Mouse (Mus musculus): ENCODE data around the gene Kcnj1. TPM values are rescaled to one million over a fixed set of nuclear protein-coding genes. Genes with fewer than 3 reads are reported as not detected.
A peak's percentile ranks its signal among the peaks of the same experiment; 100 is the strongest.

Kcnj1 gene
- not detected in 2 replicates for polyA plus RNA-seq (2012; rRNA removed)

DNA sequence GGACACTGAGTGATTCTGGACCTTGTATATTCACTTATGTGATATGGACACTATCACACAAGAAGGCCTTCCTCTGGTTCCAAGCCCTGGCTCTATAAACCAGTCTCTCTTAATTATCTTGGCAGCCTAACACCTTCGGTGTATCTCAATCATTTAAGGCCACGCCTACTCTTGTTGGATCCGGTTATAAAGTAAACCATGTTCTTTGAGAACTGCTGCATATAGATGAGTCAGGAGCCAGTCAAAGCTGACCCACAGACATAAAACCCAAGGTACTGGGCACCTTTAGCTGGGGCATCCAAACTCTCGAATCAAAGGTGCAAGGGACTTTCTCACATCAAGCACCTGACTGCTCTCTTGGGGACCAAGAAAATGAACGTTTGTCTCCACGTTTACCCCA is at the start of gene Kcnj1:
Gene Kcnj1 (plus strand): TSS at position 292 of the 400 bp plus-strand sequence.
- DNase-seq (ENCODE audit: low spot score) = no peak

DNA sequence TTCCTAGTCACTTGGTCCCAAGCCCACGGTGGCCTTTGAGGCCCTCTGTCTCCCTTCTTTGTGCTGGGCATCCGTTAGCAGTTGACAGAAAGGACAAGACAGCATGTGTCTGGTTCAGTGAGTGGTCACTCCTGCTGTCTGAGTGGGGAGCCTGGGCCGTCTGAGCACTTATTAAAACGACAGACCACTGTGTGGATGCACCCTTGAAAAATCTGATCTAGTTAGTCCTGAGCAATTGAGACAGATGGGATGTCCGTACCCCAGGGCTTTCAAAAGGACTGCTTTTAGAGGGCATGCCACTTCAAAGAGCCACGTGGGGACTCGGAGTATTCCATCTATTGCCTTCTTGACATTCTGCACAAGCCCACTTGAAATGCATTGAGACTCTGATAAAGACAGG is 48.7 kb upstream of the Kcnj1 start:
- DNase-seq (ENCODE audit: low spot score) = no peak

DNA sequence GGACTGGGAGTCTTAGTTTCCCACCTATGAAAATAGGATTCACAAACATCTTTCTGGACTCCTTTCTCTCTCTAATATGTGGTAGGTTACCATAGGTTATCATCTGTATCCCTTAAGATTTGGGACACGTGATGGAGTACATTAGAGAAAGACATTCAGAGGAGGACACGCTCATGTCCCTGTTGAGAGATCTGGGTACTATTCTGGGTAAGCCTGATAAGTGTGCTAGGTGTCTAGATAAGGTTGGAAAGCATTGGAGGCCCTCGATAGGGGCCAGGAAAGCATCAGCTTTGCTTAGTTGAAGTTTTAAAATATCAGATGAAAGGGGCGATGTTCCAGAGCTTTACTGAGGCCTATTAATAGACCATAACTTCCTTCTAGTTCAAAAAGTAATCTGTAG is 43.5 kb upstream of the Kcnj1 start:
- DNase-seq (ENCODE audit: low spot score) = no peak

DNA sequence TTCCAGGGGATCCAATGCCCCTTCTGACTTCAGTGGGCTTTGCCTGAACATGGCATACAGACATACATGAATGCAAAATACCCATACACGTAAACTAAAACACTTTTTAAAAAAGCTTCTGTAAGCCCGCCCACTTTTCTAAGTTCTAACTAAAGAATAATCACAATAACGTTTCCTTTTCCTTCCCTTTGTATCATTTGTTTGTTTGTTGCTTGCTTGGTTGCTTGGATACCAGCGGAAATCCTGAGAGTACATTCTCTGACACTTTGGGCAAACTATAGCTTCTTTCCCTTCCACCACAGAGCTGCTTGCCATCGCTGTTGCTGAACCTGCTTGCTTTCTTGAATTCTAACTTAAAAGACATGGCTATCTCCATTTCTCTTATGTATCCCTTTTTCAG is 41.1 kb upstream of the Kcnj1 start:
- no peak for DNase-seq (ENCODE audit: low spot score)

DNA sequence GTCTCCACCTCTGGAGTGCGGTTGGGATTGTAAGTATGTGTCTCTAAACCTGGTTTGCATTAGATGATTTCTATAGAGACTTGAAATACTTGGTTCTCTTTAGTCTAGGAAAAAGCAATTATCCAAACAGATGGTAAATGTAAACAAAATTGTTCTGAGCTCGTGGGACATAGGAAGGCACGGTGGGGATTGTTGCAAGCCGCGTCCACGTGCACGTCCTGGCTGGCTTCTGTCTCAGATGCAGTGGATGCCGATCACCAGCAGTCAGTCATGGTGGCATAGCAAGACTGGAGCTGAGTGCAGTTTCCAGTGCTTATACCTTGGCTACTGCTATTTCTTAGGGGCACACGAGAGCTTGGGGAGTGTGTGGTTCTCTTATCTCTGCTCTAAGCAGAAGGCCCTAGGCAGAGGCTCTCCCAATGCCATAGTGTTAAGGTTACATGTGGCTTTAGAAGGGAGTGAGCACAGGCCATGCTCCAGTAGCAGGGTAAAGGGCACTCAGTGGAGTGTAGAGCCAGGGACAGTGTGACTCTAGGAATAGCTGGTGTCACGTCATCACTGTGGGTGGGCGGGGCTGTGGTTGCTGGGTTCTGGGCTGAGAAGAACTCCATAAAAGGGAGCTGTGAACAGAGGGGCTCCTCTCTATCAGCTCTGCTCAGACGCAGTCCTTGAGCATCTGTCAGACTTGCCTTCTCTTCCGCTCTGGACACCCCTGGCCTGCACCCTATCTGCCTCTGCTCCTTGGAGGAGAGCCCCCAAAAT is 36.7 kb upstream of the Kcnj1 start:
- no peak for DNase-seq (ENCODE audit: low spot score)

DNA sequence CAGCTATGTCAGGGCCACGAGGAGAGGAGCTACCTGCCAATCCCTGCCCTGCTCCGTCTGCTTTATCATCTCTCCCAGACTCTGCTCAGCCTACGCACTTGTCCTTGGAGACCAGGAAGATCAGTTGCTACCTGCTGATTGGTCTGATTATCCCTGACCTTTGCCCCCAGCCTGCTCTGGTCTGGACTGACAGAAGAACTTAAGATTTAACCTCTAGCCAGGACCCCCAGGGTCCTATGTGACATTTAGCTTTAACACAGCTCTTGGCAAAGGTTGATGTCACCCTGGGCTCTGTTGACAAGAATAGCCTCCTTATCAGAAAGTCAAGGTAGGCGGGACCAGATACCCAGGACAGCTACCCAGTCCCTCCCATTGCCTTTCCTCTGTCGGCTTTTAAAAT is 31.5 kb upstream of the Kcnj1 start:
- DNase-seq (ENCODE audit: low spot score) = no peak

DNA sequence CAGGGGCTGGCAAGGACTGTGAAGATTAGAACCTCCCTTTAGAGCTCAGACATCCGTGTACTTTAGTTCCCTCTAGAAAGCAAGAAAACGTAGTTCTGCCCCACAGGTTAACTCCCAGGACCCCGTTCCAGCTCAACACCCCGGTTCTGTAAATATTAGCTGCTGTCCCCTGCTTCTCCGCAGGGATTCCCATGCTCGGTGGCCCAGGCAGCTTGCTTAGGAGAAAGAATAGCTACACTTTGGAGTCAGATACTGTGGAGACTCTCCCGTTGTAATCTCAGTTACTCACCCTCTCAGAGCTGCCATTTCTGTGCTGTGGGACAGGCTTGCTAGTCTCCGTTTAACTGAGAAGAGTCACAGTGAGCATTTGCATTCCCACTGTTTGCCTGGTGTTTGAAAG is 29.4 kb upstream of the Kcnj1 start:
- no peak for DNase-seq (ENCODE audit: low spot score)

DNA sequence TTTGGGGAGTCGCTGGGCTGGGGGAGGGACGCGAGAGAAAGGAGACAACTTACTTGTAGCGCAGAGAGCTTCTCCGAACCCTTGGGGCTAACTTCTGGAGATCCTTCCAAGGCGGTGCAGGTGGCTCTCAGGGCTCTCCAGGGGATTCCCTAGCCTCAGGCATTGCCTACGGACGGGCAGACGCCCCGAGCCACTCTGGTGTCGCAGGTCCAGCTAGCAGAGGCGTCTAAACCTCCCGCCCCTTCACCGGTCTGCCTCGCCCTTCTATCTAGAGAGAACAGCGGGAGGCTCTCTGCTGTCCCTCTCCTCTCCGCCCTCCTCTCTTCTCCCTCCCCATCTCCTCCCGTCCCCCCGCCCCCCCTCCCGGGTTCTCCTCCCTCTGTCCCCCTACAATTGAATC is 28.2 kb upstream of the Kcnj1 start, which contains the start of gene Kcnj5:
Gene Kcnj5 (minus strand): TSS at position 300 of the 400 bp plus-strand sequence.
- no peak for DNase-seq (ENCODE audit: low spot score)

DNA sequence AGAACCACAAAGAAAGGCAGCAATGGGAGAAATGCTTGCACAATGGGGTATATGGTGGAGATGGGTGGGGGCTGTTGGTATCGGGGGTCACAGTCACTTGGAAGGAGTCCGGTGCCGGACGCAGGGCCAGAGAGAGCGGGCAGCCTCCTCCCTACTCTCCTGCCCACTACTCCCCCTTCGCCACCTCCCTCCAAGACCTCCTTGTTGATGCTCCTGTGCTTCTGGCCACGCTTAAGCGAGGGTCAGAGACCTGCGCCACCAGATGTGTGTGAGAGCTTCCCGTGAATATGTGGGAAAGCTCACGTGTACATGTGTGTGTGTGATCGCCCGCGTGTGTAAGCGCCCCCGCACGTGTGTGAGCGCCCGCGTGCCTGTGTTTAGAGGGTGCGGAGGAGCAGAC is 27.8 kb upstream of the Kcnj1 start:
- no peak for DNase-seq (ENCODE audit: low spot score)

DNA sequence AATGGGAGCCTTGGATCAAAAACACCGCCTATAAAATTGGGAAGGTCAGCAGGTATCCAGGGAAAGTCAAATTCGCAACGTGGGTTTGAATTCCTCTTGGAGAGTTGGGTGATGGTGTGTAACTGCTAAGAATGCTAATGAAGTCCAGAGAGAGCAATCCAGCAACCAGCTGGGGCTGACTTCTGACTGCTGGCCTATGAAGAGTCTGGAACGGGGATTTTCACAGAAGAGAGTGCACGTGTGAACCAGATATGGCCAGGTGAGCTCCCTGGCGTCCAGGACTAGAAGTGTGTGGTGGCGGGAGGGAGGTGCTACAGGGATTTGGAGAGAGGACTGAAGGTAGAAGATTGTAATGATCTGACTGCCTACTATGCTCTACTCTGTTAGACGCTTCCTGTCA is 24.2 kb upstream of the Kcnj1 start:
- no peak for DNase-seq (ENCODE audit: low spot score)

DNA sequence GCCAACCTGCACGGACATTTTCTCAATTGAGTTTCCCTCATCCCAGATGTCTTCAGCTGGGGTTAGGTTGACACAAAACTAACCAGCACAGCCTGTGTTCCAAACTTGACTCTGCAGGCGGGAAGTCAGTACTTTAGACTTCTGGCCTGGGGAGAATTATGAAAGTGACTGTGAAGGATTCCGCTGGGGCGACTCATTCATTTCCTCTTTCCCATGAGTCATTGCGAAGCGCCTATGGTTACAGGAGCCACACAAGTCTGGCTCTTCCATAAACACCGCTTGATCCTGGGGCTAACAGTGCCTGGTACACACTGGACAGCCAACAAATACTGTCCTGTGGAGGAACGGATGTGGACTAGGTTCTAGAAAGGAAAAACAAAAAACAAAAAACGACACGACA is 22.9 kb upstream of the Kcnj1 start:
- DNase-seq (ENCODE audit: low spot score) = no peak

DNA sequence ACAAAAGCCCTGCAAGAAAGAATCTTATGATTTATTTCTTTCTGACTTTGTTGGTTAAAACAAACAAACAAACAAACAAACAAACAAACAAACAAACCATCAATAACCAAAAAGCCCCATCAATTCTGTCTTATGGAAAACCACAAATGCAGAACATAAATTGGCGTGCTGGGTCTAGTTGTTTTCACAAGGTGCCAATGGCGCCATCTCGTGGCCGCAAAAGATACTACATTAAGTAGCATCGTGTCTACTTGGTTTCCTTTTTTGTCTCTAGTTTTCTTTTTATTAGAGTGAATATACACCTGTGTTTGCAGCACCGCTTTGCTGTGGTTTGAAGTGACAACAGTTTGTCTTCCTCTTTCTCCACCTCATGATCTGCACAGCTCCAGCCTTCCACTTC is 22.0 kb upstream of the Kcnj1 start:
- peak; percentile 40 for DNase-seq (ENCODE audit: low spot score)

DNA sequence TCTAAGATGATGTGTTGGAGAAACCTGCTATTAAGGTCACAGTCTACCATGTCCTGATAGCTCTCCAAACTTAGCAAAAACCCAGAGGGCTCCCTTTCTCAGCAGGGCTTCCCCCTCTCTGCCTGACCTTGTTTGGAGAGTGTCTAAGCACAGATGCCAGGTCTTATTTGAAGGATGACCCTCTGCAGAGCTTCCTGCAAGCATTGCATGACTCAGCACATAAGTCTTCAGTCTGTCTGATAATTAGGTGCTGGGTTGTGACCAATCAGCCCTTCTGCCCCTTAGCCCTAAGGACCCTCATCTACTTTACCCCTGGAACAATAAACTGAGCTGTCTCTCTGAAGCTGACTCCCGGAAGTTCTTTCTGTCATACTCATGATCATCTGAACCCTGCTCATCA is 11.5 kb upstream of the Kcnj1 start:
- no peak for DNase-seq (ENCODE audit: low spot score)

DNA sequence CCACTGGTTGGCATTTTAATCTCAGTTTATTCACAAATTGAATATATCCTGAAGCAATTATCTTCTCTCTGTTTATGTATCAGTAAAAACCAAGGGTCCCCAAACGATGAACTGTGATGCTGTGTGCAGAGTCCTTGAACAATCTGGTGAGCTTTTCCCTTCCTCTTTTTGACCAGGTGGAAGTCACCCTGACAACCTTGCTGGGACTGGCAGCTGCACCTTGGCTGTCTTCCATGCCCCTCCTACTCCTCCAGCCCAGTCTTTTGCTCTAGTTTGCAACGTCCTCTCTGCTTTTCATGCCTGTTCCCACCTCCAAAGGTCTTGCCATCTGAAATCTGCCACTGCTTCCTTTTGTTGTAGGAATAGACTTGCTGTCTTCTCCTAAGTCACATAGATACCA is 3.5 kb upstream of the Kcnj1 start:
- DNase-seq (ENCODE audit: low spot score) = no peak

DNA sequence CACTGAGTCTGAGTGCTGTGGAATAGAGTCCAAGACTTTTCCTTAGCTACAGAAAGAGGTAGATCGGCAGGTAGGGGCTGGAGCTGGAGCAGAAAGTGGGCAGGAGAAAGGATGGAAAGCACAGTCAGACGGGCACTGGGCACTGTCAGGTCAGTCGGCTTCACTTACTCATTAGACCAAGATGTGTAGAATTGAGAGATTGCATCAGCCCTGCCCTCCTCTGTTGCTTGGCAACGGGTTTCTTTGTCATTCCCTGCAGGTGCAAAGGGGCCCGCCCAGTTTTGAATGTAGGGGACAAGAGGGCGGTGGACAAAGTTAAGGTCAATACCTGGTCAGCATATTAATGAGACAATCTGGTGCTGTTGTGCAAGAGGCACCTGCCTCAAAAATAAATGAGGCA is 2.9 kb upstream of the Kcnj1 start:
- no peak for DNase-seq (ENCODE audit: low spot score)

DNA sequence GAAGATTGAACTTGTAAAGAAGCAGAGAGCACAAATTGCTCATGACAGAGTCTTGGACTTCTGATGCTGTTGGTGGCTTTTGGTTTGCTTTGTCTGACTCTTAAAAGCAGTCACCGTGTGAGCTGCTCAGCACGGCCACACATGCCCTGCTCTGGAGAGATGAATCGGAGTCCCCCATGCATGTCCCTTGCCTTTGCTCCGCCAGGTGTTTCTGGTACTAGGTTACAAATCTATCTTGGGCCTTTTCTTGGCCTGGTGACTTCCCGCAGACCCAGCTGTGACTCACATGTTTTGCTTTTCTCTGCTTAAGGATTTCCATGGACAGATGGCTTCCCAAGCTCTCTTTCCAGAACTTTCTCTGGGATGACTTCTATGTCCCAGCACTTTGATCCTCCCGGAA is 1.4 kb downstream of the Kcnj1 start:
- DNase-seq (ENCODE audit: low spot score) = no peak

DNA sequence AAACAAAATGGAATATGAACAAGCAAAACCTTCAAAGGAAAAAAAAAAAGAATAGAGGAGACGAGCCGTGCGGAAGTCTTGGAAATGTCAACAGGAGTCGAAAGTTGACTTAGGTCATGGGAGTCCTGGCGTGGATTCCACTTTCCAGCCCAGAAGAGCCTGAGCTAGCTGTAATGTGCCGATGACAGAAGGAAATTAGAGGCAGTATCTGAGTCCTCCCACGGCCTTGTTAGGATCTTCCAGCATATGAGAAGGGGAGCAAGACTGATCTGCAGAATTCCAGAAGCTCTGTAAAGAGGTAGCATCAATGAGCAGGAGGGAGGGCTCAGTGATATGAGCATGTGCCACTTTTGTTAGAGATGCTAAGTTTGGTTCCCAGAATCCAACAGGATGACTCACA is 3.7 kb downstream of the Kcnj1 start:
- no peak for DNase-seq (ENCODE audit: low spot score)

DNA sequence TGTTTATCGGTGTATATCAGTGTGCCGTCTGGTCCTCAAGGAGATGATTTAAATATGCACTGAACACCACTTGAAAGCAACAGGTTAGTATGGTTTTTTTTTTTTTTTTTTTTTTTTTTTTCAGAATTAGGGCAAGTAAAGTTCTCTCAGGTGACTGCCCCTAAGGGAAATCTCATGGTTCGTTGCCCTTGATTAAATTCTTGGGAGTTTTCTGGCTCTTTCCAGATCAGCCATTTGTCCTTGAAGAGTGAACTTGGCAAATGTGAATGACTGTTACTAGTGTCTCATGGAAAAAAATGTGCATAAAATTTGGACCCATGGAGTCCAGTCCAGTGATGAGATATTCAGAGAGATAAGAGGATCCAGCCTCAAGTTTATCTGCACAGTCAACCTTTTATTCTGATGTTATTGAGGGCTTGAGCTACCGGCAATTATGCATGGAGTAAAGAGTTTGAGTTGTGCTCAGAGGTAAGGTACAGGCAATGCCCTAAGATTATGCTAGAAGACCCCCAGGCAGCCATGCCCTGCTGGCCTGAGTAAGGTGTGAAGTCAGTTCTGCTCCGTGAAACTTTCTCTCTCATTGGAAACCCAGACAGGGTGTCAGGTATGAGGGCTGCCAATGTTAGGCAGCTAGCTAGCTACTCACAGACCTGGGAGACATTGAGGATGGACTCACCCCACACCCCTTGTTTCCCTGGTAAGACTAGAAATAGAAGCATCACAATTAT is 4.7 kb downstream of the Kcnj1 start:
- DNase-seq (ENCODE audit: low spot score) = no peak

DNA sequence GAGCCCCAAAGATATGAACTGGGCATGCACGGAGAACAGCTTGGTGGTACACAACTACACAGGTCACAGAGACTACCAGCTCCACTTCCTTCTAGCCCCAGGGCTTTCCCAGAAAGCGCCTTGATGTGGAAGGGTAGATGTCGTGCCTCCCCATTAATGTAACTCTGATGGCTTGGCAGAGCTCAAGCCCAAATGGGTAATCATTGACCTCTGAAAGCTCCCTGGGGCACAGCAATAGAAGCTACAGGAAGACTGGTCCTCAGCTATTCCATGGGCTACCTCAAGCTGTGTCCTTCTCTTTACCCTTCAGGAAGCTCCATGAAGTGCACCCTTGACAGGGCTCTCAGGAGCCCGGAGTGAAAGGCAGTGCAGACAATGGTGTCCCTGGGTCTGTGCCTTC is 12.6 kb downstream of the Kcnj1 start:
- no peak for DNase-seq (ENCODE audit: low spot score)

DNA sequence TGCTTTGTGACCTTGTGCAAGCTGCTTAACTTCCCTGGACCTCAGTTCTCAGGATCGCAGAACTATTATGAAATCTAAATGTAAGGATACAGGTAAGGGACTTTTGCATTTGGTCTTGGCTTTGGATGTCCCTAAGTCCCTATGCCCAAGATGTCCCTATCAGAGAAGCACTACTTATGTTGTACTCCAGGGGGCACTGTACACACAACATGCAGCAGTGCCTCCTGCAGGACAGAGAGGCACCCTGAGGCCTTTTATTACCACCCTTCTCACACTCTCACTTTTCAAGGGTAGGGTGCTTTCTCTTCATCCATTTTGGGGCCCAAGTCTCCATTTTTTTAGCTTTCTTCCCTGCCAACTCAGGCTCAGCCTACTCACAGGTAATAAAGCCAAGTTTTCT is 15.8 kb downstream of the Kcnj1 start:
- no peak for DNase-seq (ENCODE audit: low spot score)

DNA sequence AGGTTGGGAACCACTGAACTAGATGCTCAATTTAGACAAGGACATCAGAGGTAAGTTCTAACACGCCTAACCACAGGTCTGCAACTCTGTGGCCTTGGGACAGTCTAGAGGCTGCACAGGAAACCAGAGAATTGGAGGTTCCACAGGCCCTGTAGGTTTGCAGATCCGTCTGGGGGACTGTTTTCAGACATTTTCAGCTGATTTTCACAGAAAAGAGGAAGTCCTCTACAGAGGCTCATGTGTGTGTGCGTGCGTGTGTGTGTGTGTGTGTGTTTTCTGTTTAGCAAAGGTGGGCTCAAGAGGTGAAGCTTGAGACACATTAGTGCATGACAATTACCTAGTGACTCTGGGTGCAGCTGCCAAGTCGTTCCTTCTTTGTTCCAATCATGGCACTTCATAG is 18.8 kb downstream of the Kcnj1 start:
- DNase-seq (ENCODE audit: low spot score) = no peak

DNA sequence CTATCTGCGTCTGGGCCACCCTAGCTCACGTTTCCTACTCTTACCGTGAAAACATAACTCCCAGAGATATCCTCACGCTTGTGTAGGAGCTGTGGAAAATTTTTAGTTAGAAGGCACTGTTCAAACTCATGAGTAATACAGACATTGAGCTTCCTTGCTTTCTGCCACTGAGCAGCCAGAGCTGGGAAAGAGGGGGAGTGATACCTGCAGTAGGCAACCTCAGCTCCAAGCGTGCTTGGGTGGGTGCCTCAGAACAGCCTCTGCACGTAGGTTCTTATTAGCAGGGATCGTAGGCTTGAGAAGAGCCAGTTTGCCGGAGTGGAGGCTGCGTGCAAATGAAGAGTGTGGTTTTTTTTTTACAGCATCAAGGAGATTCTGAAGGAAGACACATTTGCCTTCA is 19.4 kb downstream of the Kcnj1 start:
- DNase-seq (ENCODE audit: low spot score) = no peak

DNA sequence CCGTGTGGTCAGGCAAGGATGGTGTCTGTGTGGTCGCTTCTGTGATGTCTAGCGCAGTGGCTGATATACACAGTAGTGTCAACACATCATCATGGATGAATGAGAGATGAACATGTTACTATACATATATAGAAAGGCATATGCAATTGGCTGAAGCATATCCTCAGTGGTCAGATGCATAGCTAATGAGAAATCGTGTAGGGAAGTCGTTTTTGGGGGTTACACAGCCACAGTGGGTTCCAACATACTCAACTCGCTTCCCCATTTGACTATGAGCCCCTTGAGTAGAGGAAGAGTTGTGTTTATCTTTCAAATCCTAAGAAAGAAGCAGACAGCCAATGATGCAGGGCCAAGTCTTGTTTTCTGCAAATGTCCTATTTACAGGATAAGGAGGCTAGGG is 20.4 kb downstream of the Kcnj1 start:
- DNase-seq (ENCODE audit: low spot score) = no peak

DNA sequence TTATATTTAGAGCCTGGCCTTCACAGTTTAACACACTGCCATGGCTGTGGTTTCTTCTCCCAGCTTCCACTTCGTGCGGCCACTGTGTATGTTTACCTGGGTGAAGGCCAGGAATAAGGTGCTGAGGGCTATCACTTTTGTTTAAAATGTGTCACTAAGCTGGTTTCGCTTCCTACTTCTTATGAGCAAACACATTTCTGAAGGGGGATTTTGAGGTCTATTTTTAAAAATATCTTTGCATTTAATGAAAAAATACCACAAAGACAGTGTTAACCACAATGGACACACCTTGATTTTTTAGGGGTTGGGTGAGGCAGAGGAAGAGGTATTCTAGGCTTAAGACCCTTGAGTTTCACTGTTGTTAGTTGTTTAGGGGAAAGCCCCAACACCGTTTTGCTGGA is 22.5 kb downstream of the Kcnj1 start:
- no peak for DNase-seq (ENCODE audit: low spot score)
